Mouse (Mus musculus): ENCODE measurements at regions not wholly inside any gene's neighbourhood (a gene's known extent, or its start where the extent isn't known, plus 50 kb on each side); places are given as distances from the start of the nearest gene placed in this dataset.

GRCm38 (mm10) chr3:154430856-154431255 lies 100.4 kb upstream of the Lhx8 start:
- H3K36me3 ChIP-seq = no peaks in the 10 kb centered on the region
- WGBS = 82% methylated on average over 7 of the region's 7 CpGs

DNA sequence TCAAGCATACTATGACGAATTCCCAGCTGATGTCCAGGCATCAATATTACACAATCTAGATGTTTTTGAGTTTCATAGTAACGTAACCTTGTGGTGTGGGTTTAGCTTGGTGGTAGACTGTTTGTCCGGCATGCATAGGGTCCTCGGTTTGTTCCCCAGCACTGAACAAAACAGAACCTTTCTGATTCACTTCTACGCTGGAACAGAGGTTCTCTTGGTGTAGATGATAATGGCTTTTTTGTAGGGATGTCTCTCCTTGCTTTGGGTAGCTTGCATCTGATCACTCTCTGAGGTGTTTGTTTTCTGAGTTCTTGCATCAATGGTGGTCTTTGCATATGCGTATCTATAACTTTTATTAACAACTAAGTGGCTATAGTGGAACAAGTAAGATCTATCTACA lies 99.2 kb upstream of the Lhx8 start:
- Histone ChIP-seq H3K9me3 (no peaks in the 10 kb centered on the region), H3K27ac (no peak overlapping the region), H3K4me3 (no peak overlapping the region), H3K4me1 (no peaks in the 10 kb centered on the region), H3K36me3 (no peaks in the 10 kb centered on the region), H3K27me3 (ENCODE audit: insufficient read depth, poor library complexity, severe bottlenecking) (no peaks in the 10 kb centered on the region)
- no peak for DNase-seq (ENCODE audit: low spot score)
- WGBS = 87% methylated on average over 6 of the region's 6 CpGs

More at GRCm38 (mm10) chr3:154430856-154431255, 100.4 kb upstream of the Lhx8 start:
- no peak for DNase-seq (ENCODE audit: low spot score)
- H3K27ac ChIP-seq = no peak overlapping the region
- H3K4me1 ChIP-seq = no peaks in the 10 kb centered on the region
- no peaks in the 10 kb centered on the region for H3K9me3 ChIP-seq
- H3K27me3 ChIP-seq (ENCODE audit: insufficient read depth, poor library complexity, severe bottlenecking) = no peaks in the 10 kb centered on the region
- H3K4me3 ChIP-seq = no peak overlapping the region

GRCm38 (mm10) chr3:154424589-154424988 lies 94.1 kb upstream of the Lhx8 start:
- H3K27me3 ChIP-seq (ENCODE audit: insufficient read depth, poor library complexity, severe bottlenecking) = no peaks in the 10 kb centered on the region
- no peaks in the 10 kb centered on the region for H3K4me1 ChIP-seq
- no peak overlapping the region for H3K4me3 ChIP-seq
- H3K27ac ChIP-seq = no peak overlapping the region
- H3K36me3 ChIP-seq = no peaks in the 10 kb centered on the region
- no peak for DNase-seq (ENCODE audit: low spot score)
- WGBS = 74% methylated on average over 5 of the region's 5 CpGs
- H3K9me3 ChIP-seq = no peaks in the 10 kb centered on the region

DNA sequence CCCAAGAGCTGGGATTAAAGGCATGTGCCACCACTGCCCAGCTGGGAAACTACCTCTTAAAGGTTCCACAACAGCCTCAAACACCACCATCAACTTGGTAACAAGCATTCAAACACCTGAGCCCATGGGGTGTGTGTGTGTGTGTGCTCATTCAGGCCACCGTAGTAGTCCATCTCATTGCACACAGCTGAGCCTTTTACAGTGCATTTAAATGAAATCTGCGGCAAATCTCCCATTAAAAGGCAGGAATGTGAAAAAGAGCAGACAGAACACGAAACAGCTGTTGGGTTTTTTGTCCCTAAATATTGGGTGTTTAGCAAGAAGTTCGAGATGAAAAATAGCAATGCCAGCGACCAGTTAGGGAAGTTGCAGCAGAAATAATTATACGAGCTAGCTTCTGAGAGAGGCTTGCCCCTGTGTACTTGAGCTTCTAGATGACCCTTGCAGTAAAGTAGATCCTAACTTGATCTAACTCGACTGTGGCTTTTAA lies 91.0 kb upstream of the Lhx8 start:
- H3K9me3 ChIP-seq = no peaks in the 10 kb centered on the region
- no peak overlapping the region for H3K27ac ChIP-seq
- H3K36me3 ChIP-seq = no peaks in the 10 kb centered on the region
- 83% methylated on average over 7 of the region's 7 CpGs for whole genome bisulfite sequencing
- no peaks in the 10 kb centered on the region for H3K27me3 ChIP-seq (ENCODE audit: insufficient read depth, poor library complexity, severe bottlenecking)
- H3K4me3 ChIP-seq = no peak overlapping the region
- DNase-seq (ENCODE audit: low spot score) = no peak
- H3K4me1 ChIP-seq = no peaks in the 10 kb centered on the region

- Histone ChIP-seq H3K9me3 (no peaks in the 10 kb centered on the region), H3K36me3 (no peaks in the 10 kb centered on the region), H3K27me3 (ENCODE audit: insufficient read depth, poor library complexity, severe bottlenecking) (no peaks in the 10 kb centered on the region), H3K4me3 (no peak overlapping the region), H3K4me1 (no peaks in the 10 kb centered on the region), H3K27ac (no peak overlapping the region)
- no peak for DNase-seq (ENCODE audit: low spot score)
- WGBS = 73% methylated on average over 4 of the region's 4 CpGs
Measured at GRCm38 (mm10) chr3:154418177-154418832, 87.8 kb upstream of the Lhx8 start.

DNA sequence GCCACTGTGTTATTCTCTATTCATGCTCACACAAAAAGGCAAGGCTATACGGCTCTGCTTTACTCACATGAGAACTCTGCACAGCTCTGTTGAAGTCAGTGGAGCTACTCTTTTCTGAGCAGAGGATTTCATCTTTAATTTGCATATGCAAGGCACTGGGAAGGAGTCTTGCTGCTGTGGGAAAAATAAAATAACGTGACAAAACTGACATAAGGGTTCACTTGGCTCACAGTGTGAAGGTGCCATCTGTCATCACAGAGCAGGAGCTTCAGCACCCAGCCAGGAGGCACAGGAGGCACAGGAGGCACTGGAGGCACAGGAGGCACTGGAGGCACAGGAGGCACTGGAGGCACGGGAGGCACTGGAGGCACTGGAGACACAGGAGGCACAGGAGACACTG lies 83.9 kb upstream of the Lhx8 start:
- WGBS = 74% methylated on average over 3 of the region's 3 CpGs
- H3K27ac ChIP-seq = no peak overlapping the region

GRCm38 (mm10) chr3:154410292-154410691 lies 79.8 kb upstream of the Lhx8 start:
- Histone ChIP-seq H3K9me3 (no peaks in the 10 kb centered on the region; the same call in 1 of the 2 replicates), H3K36me3 (no peaks in the 10 kb centered on the region), H3K27ac (no peak overlapping the region), H3K4me1 (0 out of 2 replicates have a peak, but pooled peaks cover 3% of the 10 kb centered on the region), H3K27me3 (ENCODE audit: insufficient read depth, poor library complexity, severe bottlenecking) (no peaks in the 10 kb centered on the region), H3K4me3 (no peak overlapping the region)
- no peak for DNase-seq (ENCODE audit: low spot score)
- WGBS = 89% methylated on average over 2 of the region's 2 CpGs

More for the DNA sequence above, 83.9 kb upstream of the Lhx8 start:
- Histone ChIP-seq H3K36me3 (no peaks in the 10 kb centered on the region), H3K27me3 (ENCODE audit: insufficient read depth, poor library complexity, severe bottlenecking) (no peaks in the 10 kb centered on the region), H3K9me3 (no peaks in the 10 kb centered on the region), H3K4me1 (0 out of 2 replicates have a peak, but pooled peaks cover 3% of the 10 kb centered on the region), H3K4me3 (no peak overlapping the region)
- no peak for DNase-seq (ENCODE audit: low spot score)

GRCm38 (mm10) chr3:154402081-154402480 lies 71.6 kb upstream of the Lhx8 start:
- no peaks in the 10 kb centered on the region for H3K9me3 ChIP-seq
- no peaks in the 10 kb centered on the region for H3K36me3 ChIP-seq
- no peak for DNase-seq (ENCODE audit: low spot score)
- H3K4me1 ChIP-seq = peaks cover 7% of the 10 kb centered on the region; the same call in 1 of the 2 replicates
- no peaks in the 10 kb centered on the region for H3K27me3 ChIP-seq (ENCODE audit: insufficient read depth, poor library complexity, severe bottlenecking)
- H3K27ac ChIP-seq = no peak overlapping the region
- 57% methylated on average over 4 of the region's 4 CpGs for WGBS
- no peak overlapping the region for H3K4me3 ChIP-seq

DNA sequence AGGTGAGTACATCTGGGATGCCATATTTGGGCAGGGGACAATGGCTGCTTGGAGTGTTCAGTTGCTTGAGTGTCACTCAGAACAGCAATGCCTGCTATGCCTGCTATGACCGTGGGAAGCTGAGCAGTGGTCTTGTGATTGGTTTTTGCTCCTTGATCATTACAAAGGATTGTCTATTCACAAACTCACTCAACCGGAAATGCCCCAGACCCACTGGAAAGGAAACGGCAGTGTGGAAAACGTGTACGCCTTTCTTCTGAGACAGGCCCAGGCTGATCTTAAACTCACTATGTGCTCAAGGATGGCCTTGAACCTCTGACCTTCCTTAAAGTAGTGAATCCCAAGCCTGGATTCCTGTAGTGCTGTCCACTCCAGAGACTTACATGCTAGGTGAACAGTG lies 63.2 kb upstream of the Lhx8 start:
- WGBS = 85% methylated on average over 5 of the region's 5 CpGs
- Histone ChIP-seq H3K9me3 (no peaks in the 10 kb centered on the region), H3K4me3 (no peak overlapping the region), H3K27me3 (ENCODE audit: insufficient read depth, poor library complexity, severe bottlenecking) (no peaks in the 10 kb centered on the region), H3K27ac (no peak overlapping the region), H3K4me1 (no peaks in the 10 kb centered on the region), H3K36me3 (no peaks in the 10 kb centered on the region)
- DNase-seq (ENCODE audit: low spot score) = no peak

- H3K4me1 ChIP-seq = no peaks in the 10 kb centered on the region
- H3K27me3 ChIP-seq (ENCODE audit: insufficient read depth, poor library complexity, severe bottlenecking) = no peaks in the 10 kb centered on the region
- 70% methylated on average over 3 of the region's 3 CpGs for WGBS
Measured at GRCm38 (mm10) chr3:154391629-154392028, 61.2 kb upstream of the Lhx8 start.

GRCm38 (mm10) chr3:154388656-154389055 lies 58.2 kb upstream of the Lhx8 start:
- WGBS = 80% methylated on average over 5 of the region's 5 CpGs
- no peak overlapping the region for H3K4me3 ChIP-seq

More at GRCm38 (mm10) chr3:154391629-154392028, 61.2 kb upstream of the Lhx8 start:
- Histone ChIP-seq H3K27ac (no peak overlapping the region), H3K9me3 (no peaks in the 10 kb centered on the region), H3K36me3 (no peaks in the 10 kb centered on the region), H3K4me3 (no peak overlapping the region)
- no peak for DNase-seq (ENCODE audit: low spot score)

GRCm38 (mm10) chr3:154387271-154387670 lies 56.8 kb upstream of the Lhx8 start:
- Histone ChIP-seq H3K27ac (no peak overlapping the region), H3K27me3 (ENCODE audit: insufficient read depth, poor library complexity, severe bottlenecking) (peaks cover 13% of the 10 kb centered on the region; the same call in 1 of the 2 replicates), H3K4me1 (peaks cover 6% of the 10 kb centered on the region), H3K4me3 (no peak overlapping the region), H3K9me3 (no peaks in the 10 kb centered on the region), H3K36me3 (no peaks in the 10 kb centered on the region)
- DNase-seq (ENCODE audit: low spot score) = no peak
- 75% methylated on average over 1 of the region's 1 CpGs for whole genome bisulfite sequencing

More at GRCm38 (mm10) chr3:154388656-154389055, 58.2 kb upstream of the Lhx8 start:
- Histone ChIP-seq H3K9me3 (no peaks in the 10 kb centered on the region), H3K27ac (no peak overlapping the region), H3K36me3 (no peaks in the 10 kb centered on the region), H3K4me1 (peaks cover 6% of the 10 kb centered on the region), H3K27me3 (ENCODE audit: insufficient read depth, poor library complexity, severe bottlenecking) (0 out of 2 replicates have a peak, but pooled peaks cover under 1% of the 10 kb centered on the region)
- DNase-seq (ENCODE audit: low spot score) = no peak

DNA sequence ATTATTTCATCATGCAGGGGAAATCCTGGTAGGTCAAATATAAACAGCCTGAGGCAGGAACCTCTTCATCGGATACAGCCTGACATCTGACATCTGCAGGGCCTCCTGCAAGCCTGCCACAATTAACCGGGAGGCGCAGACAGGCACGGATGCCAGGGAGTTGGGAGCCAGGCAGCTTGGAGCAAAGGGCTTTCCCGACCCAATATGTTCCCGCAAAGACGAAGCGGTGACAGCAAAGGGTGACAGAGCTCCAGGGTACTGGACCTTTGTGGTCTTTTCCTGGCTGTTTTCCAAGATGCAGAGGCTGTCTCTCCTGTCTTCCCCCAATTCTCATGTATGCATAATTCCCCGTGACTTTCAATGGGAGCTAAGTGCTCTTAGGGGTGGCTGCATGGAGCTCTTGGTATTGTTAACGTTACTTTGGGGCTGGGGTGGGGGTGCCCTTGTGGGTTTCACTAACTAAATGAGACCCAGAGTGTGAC lies 55.4 kb upstream of the Lhx8 start:
- H3K4me1 ChIP-seq = peaks cover 6% of the 10 kb centered on the region
- no peak overlapping the region for H3K4me3 ChIP-seq
- DNase-seq (ENCODE audit: low spot score) = no peak
- peaks cover 14% of the 10 kb centered on the region; the same call in 1 of the 2 replicates for H3K27me3 ChIP-seq (ENCODE audit: insufficient read depth, poor library complexity, severe bottlenecking)
- 31% methylated on average over 10 of the region's 10 CpGs for WGBS
- no peaks in the 10 kb centered on the region for H3K36me3 ChIP-seq
- H3K27ac ChIP-seq = no peak overlapping the region
- no peaks in the 10 kb centered on the region for H3K9me3 ChIP-seq

Data from heart, embryonic 10.5 days (tissue).